Mouse (Mus musculus): Measurements from ENCODE around the gene Dync2li1. TPM values are rescaled to one million over a fixed set of nuclear protein-coding genes. Genes with fewer than 3 reads are reported as not detected.

Gene Dync2li1
- polyA plus RNA-seq (2015; fragmentation: Nextera tagmentation; extraction: Ambion mirVana), result 2.2 and 2.4 TPM in 2 replicates

- H3K9ac ChIP-seq, result no peak within 1 kb of the TSS
These were observed at the start of gene Dync2li1 for GRCm38 (mm10) chr17:84626276-84626856. TSS of gene Dync2li1 (plus strand) at chr17:84626496.

DNA sequence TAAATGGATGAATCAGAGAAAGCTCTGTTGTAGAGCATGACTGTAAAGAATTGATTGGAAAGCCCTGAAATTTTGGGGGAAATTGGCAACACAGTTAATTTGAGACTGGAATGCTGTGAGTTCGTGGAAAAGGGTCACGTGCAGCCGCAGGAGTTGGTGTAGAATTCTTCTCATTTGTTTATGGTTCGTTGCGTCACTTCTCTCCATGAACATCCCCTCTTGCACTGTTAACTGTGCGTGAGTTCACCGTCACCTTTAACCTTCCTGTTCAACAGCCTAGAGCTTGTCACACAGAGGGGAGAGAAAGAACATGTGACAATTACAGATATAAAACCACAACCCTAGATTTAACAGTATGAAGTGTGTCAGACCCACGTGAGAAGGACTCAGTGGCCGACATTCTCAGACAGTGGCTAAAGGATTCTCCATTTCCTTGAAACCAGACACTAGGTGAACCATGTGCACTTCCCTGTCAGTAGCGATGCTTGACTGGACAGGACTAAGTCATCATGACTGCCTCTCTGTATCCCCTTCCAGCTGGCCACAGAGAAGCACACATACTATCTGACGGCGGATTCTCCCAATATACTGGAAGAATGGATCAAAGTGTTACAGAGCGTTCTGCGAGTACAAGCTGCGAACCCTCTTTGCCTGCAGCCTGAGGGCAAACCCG lies 49.5 kb upstream of the Dync2li1 start:
- no peak overlapping the region for H3K4me2 ChIP-seq
- no peaks in the 10 kb centered on the region for H3K27me3 ChIP-seq
- no peaks in the 10 kb centered on the region for H3K4me1 ChIP-seq (replicated peaks)
- H3K9me3 ChIP-seq (replicated peaks), result no peaks in the 10 kb centered on the region
- no peak overlapping the region for H3K4me3 ChIP-seq (replicated peaks)
- H3K9ac ChIP-seq, result no peak overlapping the region
- H3K27ac ChIP-seq (replicated peaks), result no peak overlapping the region
- no peak for ATAC-seq (ENCODE audit: insufficient read depth)
- H3K36me3 ChIP-seq (replicated peaks), result no peaks in the 10 kb centered on the region
- 60% methylated on average over 16 of the region's 16 CpGs for WGBS (ENCODE audit: insufficient replicate concordance)

More at GRCm38 (mm10) chr17:84626276-84626856, at the start of gene Dync2li1:
- no peaks in the 10 kb centered on the region; the same call in 1 of the 2 replicates for H3K4me1 ChIP-seq (replicated peaks)
- H3K36me3 ChIP-seq (replicated peaks), result no peaks in the 10 kb centered on the region
- peak; percentile 56; the same call in 1 of the 2 replicates for ATAC-seq (ENCODE audit: insufficient read depth)
- no peaks in the 10 kb centered on the region for H3K9me3 ChIP-seq (replicated peaks)
- no peak within 1 kb of the TSS for H3K27ac ChIP-seq (replicated peaks)
- peak within 1 kb of the TSS; percentile 70 for H3K4me2 ChIP-seq
- H3K27me3 ChIP-seq, result no peaks in the 10 kb centered on the region
- 2% methylated on average over 25 of the region's 25 CpGs for WGBS (ENCODE audit: insufficient replicate concordance)
- H3K4me3 ChIP-seq (replicated peaks), result peak within 1 kb of the TSS; percentile 56

- Histone ChIP-seq H3K4me3 (replicated peaks) (no peak overlapping the region), H3K4me1 (replicated peaks) (no peaks in the 10 kb centered on the region), H3K27me3 (no peaks in the 10 kb centered on the region), H3K9ac (no peak overlapping the region), H3K4me2 (no peak overlapping the region), H3K9me3 (replicated peaks) (no peaks in the 10 kb centered on the region), H3K36me3 (replicated peaks) (no peaks in the 10 kb centered on the region), H3K27ac (replicated peaks) (no peak overlapping the region)
- 30% methylated on average over 8 of the region's 8 CpGs for WGBS (ENCODE audit: insufficient replicate concordance)
- no peak for ATAC-seq (ENCODE audit: insufficient read depth)
These were observed 47.0 kb upstream of the Dync2li1 start for GRCm38 (mm10) chr17:84579249-84579648.

GRCm38 (mm10) chr17:84579817-84580216 lies 46.5 kb upstream of the Dync2li1 start:
- no peak overlapping the region for H3K27ac ChIP-seq (replicated peaks)
- H3K9ac ChIP-seq, result no peak overlapping the region
- no peak overlapping the region for H3K4me2 ChIP-seq
- H3K4me3 ChIP-seq (replicated peaks), result no peak overlapping the region
- no peaks in the 10 kb centered on the region for H3K27me3 ChIP-seq
- no peak for ATAC-seq (ENCODE audit: insufficient read depth)
- no peaks in the 10 kb centered on the region for H3K9me3 ChIP-seq (replicated peaks)
- 66% methylated on average over 10 of the region's 10 CpGs for WGBS (ENCODE audit: insufficient replicate concordance)
- no peaks in the 10 kb centered on the region for H3K36me3 ChIP-seq (replicated peaks)
- H3K4me1 ChIP-seq (replicated peaks), result no peaks in the 10 kb centered on the region

DNA sequence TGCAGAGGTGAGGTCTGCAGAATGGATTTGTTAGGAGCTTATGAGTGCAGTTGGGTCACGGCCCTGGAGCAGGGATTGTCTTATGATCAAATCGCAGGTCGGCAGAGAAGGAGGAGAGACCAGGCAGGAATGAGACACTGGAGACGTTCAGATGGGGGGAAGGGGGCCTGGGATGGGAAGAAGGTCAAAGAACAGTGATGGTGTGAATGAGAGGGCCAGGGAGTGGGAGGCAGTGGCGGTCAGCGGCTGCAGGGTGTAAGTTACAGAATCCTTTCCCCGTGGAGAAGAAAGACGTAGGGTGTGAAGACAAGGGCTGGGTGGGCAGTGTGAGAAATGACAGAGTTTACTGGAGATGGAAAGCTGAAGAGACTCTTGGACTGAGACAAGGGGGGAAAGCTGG lies 45.5 kb upstream of the Dync2li1 start:
- Histone ChIP-seq H3K27ac (replicated peaks) (no peak overlapping the region), H3K4me1 (replicated peaks) (no peaks in the 10 kb centered on the region), H3K9me3 (replicated peaks) (no peaks in the 10 kb centered on the region), H3K4me2 (no peak overlapping the region), H3K4me3 (replicated peaks) (no peak overlapping the region), H3K27me3 (no peaks in the 10 kb centered on the region), H3K36me3 (replicated peaks) (no peaks in the 10 kb centered on the region), H3K9ac (no peak overlapping the region)
- WGBS (ENCODE audit: insufficient replicate concordance), result 61% methylated on average over 8 of the region's 8 CpGs
- no peak for ATAC-seq (ENCODE audit: insufficient read depth)

- no peak overlapping the region for H3K4me2 ChIP-seq
- no peak for ATAC-seq (ENCODE audit: insufficient read depth)
- no peaks in the 10 kb centered on the region for H3K36me3 ChIP-seq (replicated peaks)
- H3K4me1 ChIP-seq (replicated peaks), result no peaks in the 10 kb centered on the region
- no peak overlapping the region for H3K9ac ChIP-seq
- H3K27me3 ChIP-seq, result no peaks in the 10 kb centered on the region
- H3K4me3 ChIP-seq (replicated peaks), result no peak overlapping the region
- H3K27ac ChIP-seq (replicated peaks), result no peak overlapping the region
- 63% methylated on average over 8 of the region's 8 CpGs for WGBS (ENCODE audit: insufficient replicate concordance)
- H3K9me3 ChIP-seq (replicated peaks), result no peaks in the 10 kb centered on the region
These were observed 44.4 kb upstream of the Dync2li1 start for GRCm38 (mm10) chr17:84581740-84582414.

- no peaks in the 10 kb centered on the region for H3K36me3 ChIP-seq (replicated peaks)
- no peak overlapping the region for H3K4me2 ChIP-seq
- H3K4me1 ChIP-seq (replicated peaks), result no peaks in the 10 kb centered on the region
- 69% methylated on average over 9 of the region's 9 CpGs for WGBS (ENCODE audit: insufficient replicate concordance)
- H3K4me3 ChIP-seq (replicated peaks), result no peak overlapping the region
- no peak overlapping the region for H3K27ac ChIP-seq (replicated peaks)
- H3K27me3 ChIP-seq, result no peaks in the 10 kb centered on the region
- H3K9me3 ChIP-seq (replicated peaks), result no peaks in the 10 kb centered on the region
- H3K9ac ChIP-seq, result no peak overlapping the region
- ATAC-seq (ENCODE audit: insufficient read depth), result no peak
These were observed 42.2 kb upstream of the Dync2li1 start for GRCm38 (mm10) chr17:84584107-84584506.

DNA sequence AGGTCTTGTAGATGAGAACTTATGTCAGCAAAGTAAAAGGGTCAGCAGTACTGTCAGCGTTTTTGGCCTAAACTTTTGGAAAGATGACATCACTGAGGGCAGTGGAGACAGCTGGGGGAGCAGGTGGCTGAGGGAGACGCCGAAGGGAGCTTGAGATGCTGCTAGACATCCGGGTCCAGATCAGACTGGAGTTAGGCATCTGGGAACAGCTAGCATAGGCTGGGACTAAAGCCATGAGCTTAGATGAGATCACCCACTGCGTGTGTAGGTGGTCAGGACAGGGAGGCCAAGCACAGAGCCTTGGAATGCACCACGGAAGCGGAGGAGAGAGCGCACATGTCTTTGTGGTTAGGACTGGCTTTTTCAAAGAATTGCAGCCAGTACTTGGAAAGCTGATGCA lies 41.2 kb upstream of the Dync2li1 start:
- H3K27ac ChIP-seq (replicated peaks), result no peak overlapping the region
- no peak for ATAC-seq (ENCODE audit: insufficient read depth)

DNA sequence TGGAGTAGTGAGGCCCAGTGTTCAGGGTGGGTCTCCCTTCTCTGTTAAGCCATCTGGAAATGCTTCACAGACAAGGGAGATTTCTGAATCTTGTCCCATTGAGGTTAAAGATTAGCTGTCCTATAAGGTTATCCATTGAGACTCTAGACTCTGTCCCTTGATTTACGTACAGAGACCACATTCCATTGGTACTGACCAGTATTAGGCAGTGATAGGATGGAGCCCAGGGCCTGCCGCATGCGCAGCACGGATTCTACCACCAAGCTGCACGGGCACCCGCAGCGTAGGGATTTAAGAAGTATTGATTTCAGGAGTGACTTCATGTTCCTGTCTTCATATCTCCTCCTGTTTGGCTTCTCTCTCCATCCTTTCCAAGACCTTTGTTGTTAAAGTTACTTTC lies 36.2 kb upstream of the Dync2li1 start:
- 82% methylated on average over 7 of the region's 7 CpGs for WGBS (ENCODE audit: insufficient replicate concordance)

More for the DNA sequence above, 41.2 kb upstream of the Dync2li1 start:
- Histone ChIP-seq H3K4me3 (replicated peaks) (no peak overlapping the region), H3K4me2 (no peak overlapping the region), H3K4me1 (replicated peaks) (no peaks in the 10 kb centered on the region), H3K9ac (no peak overlapping the region), H3K36me3 (replicated peaks) (no peaks in the 10 kb centered on the region), H3K27me3 (no peaks in the 10 kb centered on the region), H3K9me3 (replicated peaks) (no peaks in the 10 kb centered on the region)
- 60% methylated on average over 8 of the region's 8 CpGs for WGBS (ENCODE audit: insufficient replicate concordance)

DNA sequence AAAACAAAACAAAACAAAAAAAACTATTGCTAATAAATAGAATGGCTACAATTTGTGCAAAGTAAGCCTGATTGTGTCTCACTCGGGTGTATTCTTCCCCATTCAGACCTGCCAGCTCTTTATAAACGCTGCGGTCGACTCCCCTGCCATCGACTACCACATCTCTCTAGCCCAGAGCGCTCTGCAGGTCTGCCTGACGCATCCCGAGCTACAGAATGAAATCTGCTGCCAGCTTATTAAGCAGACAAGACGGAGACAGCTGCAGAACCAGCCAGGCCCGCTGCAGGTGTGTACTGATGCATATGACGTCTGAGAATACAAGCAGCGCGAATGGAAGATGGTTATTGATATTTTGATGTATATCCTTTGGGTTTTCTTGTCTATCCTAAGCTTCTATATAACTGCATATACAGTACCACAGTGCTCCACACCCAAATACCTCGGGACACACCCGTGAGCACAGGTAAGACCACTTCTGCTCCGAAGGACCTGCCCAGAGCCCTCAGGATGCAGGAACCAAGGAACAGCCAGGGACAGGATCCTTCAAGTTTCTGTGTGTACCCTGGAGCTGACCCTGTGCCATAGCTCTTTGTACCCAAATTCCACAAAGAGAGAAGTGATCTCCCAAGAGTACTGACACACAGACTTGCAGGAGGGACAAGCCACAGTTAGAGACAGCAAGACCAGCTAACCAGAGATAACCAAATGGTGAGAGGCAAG lies 34.7 kb upstream of the Dync2li1 start:
- Histone ChIP-seq H3K27ac (replicated peaks) (no peak overlapping the region), H3K27me3 (no peaks in the 10 kb centered on the region), H3K36me3 (replicated peaks) (no peaks in the 10 kb centered on the region), H3K4me3 (replicated peaks) (no peak overlapping the region), H3K4me1 (replicated peaks) (no peaks in the 10 kb centered on the region), H3K9me3 (replicated peaks) (no peaks in the 10 kb centered on the region), H3K4me2 (no peak overlapping the region), H3K9ac (no peak overlapping the region)
- no peak for ATAC-seq (ENCODE audit: insufficient read depth)
- WGBS (ENCODE audit: insufficient replicate concordance), result 63% methylated on average over 16 of the region's 16 CpGs

More for the DNA sequence above, 36.2 kb upstream of the Dync2li1 start:
- Histone ChIP-seq H3K9ac (no peak overlapping the region), H3K4me2 (no peak overlapping the region), H3K4me1 (replicated peaks) (no peaks in the 10 kb centered on the region), H3K27me3 (no peaks in the 10 kb centered on the region), H3K4me3 (replicated peaks) (no peak overlapping the region), H3K9me3 (replicated peaks) (no peaks in the 10 kb centered on the region), H3K36me3 (replicated peaks) (no peaks in the 10 kb centered on the region), H3K27ac (replicated peaks) (no peak overlapping the region)
- ATAC-seq (ENCODE audit: insufficient read depth), result no peak

DNA sequence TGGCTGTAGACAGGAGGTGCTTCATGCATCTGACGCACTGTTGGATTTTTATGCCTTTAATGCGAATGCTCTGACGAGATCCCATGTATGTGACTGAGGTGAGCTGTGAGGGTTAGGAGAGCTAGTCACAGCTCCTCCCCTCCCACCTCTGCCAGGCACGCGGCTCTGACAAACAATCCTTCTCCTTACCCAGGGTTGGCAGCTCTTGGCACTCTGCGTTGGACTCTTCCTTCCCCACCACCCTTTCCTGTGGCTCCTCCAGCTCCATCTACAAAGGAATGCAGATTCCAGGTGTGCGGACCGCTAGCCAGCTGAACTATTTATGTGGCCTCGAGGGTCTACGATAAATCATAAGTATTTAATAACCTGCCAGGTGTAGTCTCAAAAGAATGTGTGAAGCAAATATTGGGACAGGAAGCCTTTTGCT lies 30.3 kb upstream of the Dync2li1 start:
- no peaks in the 10 kb centered on the region for H3K36me3 ChIP-seq (replicated peaks)
- 46% methylated on average over 10 of the region's 10 CpGs for WGBS (ENCODE audit: insufficient replicate concordance)
- H3K27me3 ChIP-seq, result no peaks in the 10 kb centered on the region
- no peak overlapping the region for H3K4me2 ChIP-seq
- H3K27ac ChIP-seq (replicated peaks), result no peak overlapping the region
- no peaks in the 10 kb centered on the region for H3K9me3 ChIP-seq (replicated peaks)
- H3K9ac ChIP-seq, result no peak overlapping the region
- no peaks in the 10 kb centered on the region for H3K4me1 ChIP-seq (replicated peaks)
- no peak for ATAC-seq (ENCODE audit: insufficient read depth)
- H3K4me3 ChIP-seq (replicated peaks), result no peak overlapping the region
